Mouse (Mus musculus) heart, embryonic 14.5 days (tissue): ENCODE measurements at regions not wholly inside any gene's neighbourhood (a gene's known extent, or its start where the extent isn't known, plus 50 kb on each side); places are given as distances from the start of the nearest gene placed in this dataset. TPM values are rescaled to one million over a fixed set of nuclear protein-coding genes. Genes with fewer than 3 reads are reported as not detected.

Experiments
- microRNA-seq: library from miRNA; unstranded; fragments of <30 nt; microRNA quantifications from one replicate; pipeline ENCODE4, GENCODE M21; 2016

Small RNAs in the stretch of these regions (microRNA-seq; reads per million reads assigned to microRNA genes)
- gene Gm23416 = not detected
